Mouse (Mus musculus): Measurements from ENCODE around the gene Tbx3.

DNA sequence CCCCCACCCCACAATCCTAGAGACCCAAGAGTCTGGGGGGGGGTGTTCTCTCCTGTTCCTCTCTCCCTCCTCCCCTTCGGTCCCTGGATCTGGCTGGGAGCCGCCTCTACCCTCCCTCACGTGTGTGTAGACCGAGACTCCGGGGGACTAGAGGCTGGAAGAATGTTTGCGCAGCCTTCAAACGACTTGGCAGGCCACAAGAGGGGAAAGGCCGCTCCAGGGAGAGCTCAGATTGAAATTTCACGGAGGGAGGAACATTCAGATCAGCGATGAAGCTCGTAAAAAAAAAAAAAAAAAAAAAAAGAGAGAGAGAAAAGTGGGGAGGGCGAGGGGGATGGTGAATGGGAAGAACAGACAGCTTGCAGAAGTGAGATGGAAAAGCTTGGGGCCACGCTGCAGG, 44.9 kb upstream of the Tbx3 start:
- no peak for TF ChIP-seq GATA1 (IDR thresholded peaks at IDR 0.05; ENCODE audit: low read length)
- no peak for TF ChIP-seq TAL1 (IDR thresholded peaks at IDR 0.05; ENCODE audit: low read length)
